Mouse (Mus musculus): Measurements from ENCODE around the gene Arhgap18.
"Not testable (repeated sequence)": the region's sequence is repeated elsewhere in the genome, so short reads cannot be mapped to it uniquely, and the experiment has no call there.

Gene Arhgap18

GRCm38 (mm10) chr10:26912112-26912797, 159.0 kb downstream of the Arhgap18 start:
- DNase-seq, result no peak

- DNase-seq, result no peak
Measured at GRCm38 (mm10) chr10:26912807-26913206, 159.6 kb downstream of the Arhgap18 start.

DNA sequence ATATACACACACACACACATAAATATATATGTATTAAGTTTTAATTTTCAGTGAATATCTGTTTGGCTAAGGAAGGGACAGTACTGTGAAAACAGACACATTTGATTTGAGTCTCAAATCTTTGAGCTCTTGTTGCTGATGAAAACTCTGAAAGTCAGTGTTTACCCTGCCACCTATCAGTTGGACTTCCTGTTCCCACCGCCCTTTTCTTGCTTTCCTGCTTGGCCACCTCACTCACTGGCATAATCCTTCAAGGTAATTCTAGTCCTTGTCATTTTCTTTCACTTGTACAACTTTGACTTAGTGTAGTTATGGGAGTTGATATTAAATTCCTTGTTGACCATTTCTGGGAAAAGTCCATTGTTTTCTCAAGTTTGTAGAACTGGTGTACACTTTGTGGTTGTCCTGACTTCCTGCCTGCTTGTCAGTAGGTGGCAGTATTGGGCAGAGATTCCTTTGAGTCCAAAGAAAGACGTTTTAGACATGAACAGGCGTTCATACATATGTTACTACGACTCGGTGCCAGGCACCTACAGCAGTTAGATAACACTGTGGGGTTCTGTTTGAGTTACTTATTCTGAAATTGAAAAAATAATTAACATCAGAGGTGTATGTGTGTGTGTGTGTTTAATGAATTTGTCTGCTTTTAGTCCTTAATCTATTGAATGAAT, 166.2 kb downstream of the Arhgap18 start:
- DNase-seq, result peak; percentile 16

GRCm38 (mm10) chr10:26920383-26920979, 167.3 kb downstream of the Arhgap18 start:
- no peak for DNase-seq

GRCm38 (mm10) chr10:26936056-26936455, 182.8 kb downstream of the Arhgap18 start:
- not testable (repeated sequence) for DNase-seq

GRCm38 (mm10) chr10:26938464-26938863, 185.2 kb downstream of the Arhgap18 start:
- DNase-seq, result not testable (repeated sequence)

- DNase-seq, result no peak
Measured at GRCm38 (mm10) chr10:26939549-26939948, 186.3 kb downstream of the Arhgap18 start.

GRCm38 (mm10) chr10:26948331-26948730, 195.1 kb downstream of the Arhgap18 start:
- no peak for DNase-seq

DNA sequence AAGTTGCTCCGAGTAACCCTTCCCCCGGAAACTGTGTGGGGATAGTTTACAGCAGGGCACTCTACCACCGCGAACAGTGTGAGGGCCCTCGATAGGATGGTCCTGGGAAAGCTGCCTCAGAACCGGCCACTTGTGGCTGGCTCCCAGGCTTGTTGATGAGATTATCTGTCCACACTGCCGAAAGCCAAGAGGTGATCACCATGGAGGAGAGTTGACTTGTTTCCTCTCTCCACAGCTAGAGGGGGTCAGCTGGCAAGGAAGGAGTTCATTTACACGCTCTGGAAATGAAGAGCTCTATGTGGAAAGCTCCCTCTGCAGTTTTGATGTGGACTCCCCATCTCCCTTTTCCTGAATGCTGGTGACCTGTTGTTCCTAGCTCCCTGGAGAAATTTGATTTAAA, 196.4 kb downstream of the Arhgap18 start:
- DNase-seq, result no peak

GRCm38 (mm10) chr10:26950448-26950847, 197.2 kb downstream of the Arhgap18 start:
- no peak for DNase-seq

GRCm38 (mm10) chr10:26958513-26958912, 205.3 kb downstream of the Arhgap18 start:
- no peak for DNase-seq

Data from right cerebral cortex, postnatal 14 days (tissue).